Mouse (Mus musculus): ENCODE measurements around the gene Gm20388. TPM values are rescaled to one million over a fixed set of nuclear protein-coding genes. Genes with fewer than 3 reads are reported as not detected.

Gm20388 gene
- polyA plus RNA-seq, 1 experiment from 2014 or later, result 1.4 TPM

GRCm38 (mm10) chr8:123787254-123787897 is 3876.7 kb downstream of the Gm20388 start:
- Histone ChIP-seq H3K27ac (ENCODE audit: low read length) (no peak overlapping the region), H3K4me2 (ENCODE audit: low read depth, low read length) (peak overlapping the region; percentile 32), H3K27me3 (ENCODE audit: control insufficient read depth, insufficient read depth, low read depth, low read length) (no peaks in the 10 kb centered on the region), H3K4me1 (ENCODE audit: control insufficient read depth, low read depth, low read length) (no peaks in the 10 kb centered on the region; the same call in none of the 2 replicates), H3K36me3 (ENCODE audit: control insufficient read depth, insufficient read depth) (no peaks in the 10 kb centered on the region), H3K4me3 (ENCODE audit: low read depth, low read length) (peak overlapping the region; percentile 6; the same call in 1 of the 2 replicates), H3K9ac (ENCODE audit: low read depth, low read length) (no peak overlapping the region), H3K9me3 (replicated peaks; ENCODE audit: control insufficient read depth, low read length) (no peaks in the 10 kb centered on the region)
- ATAC-seq (ENCODE audit: low read depth), result no peak
- whole genome bisulfite sequencing (ENCODE audit: insufficient replicate concordance), result 23% methylated on average over 21 of the region's 21 CpGs

- no peaks in the 10 kb centered on the region for H3K9me3 ChIP-seq (replicated peaks; ENCODE audit: control insufficient read depth, low read length)
- no peak for ATAC-seq (ENCODE audit: low read depth)
- no peak overlapping the region for H3K9ac ChIP-seq (ENCODE audit: low read depth, low read length)
- H3K36me3 ChIP-seq (ENCODE audit: control insufficient read depth, insufficient read depth), result no peaks in the 10 kb centered on the region
- no peak overlapping the region for H3K4me2 ChIP-seq (ENCODE audit: low read depth, low read length)
- no peaks in the 10 kb centered on the region; the same call in none of the 2 replicates for H3K4me1 ChIP-seq (ENCODE audit: control insufficient read depth, low read depth, low read length)
- no peak overlapping the region for H3K27ac ChIP-seq (ENCODE audit: low read length)
- no peaks in the 10 kb centered on the region for H3K27me3 ChIP-seq (ENCODE audit: control insufficient read depth, insufficient read depth, low read depth, low read length)
- 52% methylated on average over 14 of the region's 14 CpGs for WGBS (ENCODE audit: insufficient replicate concordance)
- no peak overlapping the region for H3K4me3 ChIP-seq (ENCODE audit: low read depth, low read length)
Observed at GRCm38 (mm10) chr8:123788416-123789170, 3878.0 kb downstream of the Gm20388 start.

DNA sequence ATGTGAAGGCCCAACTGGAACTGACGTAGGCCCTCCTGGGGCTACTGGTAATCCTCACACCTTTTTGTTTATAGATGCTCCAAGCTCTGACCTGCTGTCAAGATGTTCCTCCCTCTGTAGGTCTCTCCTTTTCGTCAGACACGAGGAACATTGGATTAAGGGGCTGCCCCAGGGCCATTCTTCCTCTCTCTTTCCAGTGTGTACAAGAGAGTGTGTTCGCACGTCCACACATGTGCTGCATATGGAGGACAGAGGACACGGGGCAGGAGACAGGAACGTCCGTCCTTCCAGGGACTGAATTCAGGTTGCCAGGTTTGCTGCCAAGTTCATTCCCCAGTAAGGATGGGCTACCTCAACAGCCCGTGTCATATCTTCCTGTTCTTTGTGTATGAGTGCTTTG is 3878.8 kb downstream of the Gm20388 start:
- Histone ChIP-seq H3K27me3 (ENCODE audit: control insufficient read depth, insufficient read depth, low read depth, low read length) (no peaks in the 10 kb centered on the region), H3K27ac (ENCODE audit: low read length) (no peak overlapping the region), H3K4me1 (ENCODE audit: control insufficient read depth, low read depth, low read length) (no peaks in the 10 kb centered on the region), H3K9me3 (replicated peaks; ENCODE audit: control insufficient read depth, low read length) (no peaks in the 10 kb centered on the region), H3K36me3 (ENCODE audit: control insufficient read depth, insufficient read depth) (no peaks in the 10 kb centered on the region), H3K4me3 (ENCODE audit: low read depth, low read length) (no peak overlapping the region), H3K9ac (ENCODE audit: low read depth, low read length) (no peak overlapping the region), H3K4me2 (ENCODE audit: low read depth, low read length) (no peak overlapping the region)
- 60% methylated on average over 9 of the region's 9 CpGs for WGBS (ENCODE audit: insufficient replicate concordance)
- no peak for ATAC-seq (ENCODE audit: low read depth)

DNA sequence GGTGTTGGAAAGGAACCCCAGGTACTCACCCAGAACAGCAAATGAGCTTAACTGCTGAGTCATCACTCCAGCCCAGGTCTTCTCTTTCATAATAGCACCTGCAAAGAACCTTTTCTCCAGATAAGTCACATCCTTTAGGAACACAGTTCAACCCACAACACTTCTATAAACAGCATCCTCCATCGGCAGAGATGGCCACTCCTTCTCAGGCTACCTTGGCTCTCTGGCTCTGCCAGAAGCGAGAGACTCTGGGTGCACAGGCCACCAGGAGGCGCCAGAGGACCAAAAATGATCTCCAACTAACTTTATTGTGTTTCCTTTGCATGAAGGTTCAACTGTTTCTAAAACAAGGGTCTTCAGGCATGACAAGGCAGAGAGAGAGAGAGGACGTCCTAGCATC is 3879.3 kb downstream of the Gm20388 start:
- ATAC-seq (ENCODE audit: low read depth), result no peak
- Histone ChIP-seq H3K36me3 (ENCODE audit: control insufficient read depth, insufficient read depth) (no peaks in the 10 kb centered on the region), H3K9ac (ENCODE audit: low read depth, low read length) (no peak overlapping the region), H3K4me1 (ENCODE audit: control insufficient read depth, low read depth, low read length) (no peaks in the 10 kb centered on the region), H3K4me3 (ENCODE audit: low read depth, low read length) (no peak overlapping the region), H3K27ac (ENCODE audit: low read length) (no peak overlapping the region), H3K9me3 (replicated peaks; ENCODE audit: control insufficient read depth, low read length) (no peaks in the 10 kb centered on the region), H3K4me2 (ENCODE audit: low read depth, low read length) (no peak overlapping the region), H3K27me3 (ENCODE audit: control insufficient read depth, insufficient read depth, low read depth, low read length) (no peaks in the 10 kb centered on the region)
- WGBS (ENCODE audit: insufficient replicate concordance), result 2% methylated on average over 4 of the region's 4 CpGs

- no peak overlapping the region for H3K27ac ChIP-seq (ENCODE audit: low read length)
- no peaks in the 10 kb centered on the region for H3K9me3 ChIP-seq (replicated peaks; ENCODE audit: control insufficient read depth, low read length)
- H3K4me3 ChIP-seq (ENCODE audit: low read depth, low read length), result no peak overlapping the region
- 78% methylated on average over 16 of the region's 16 CpGs for WGBS (ENCODE audit: insufficient replicate concordance)
- no peak for ATAC-seq (ENCODE audit: low read depth)
- H3K4me1 ChIP-seq (ENCODE audit: control insufficient read depth, low read depth, low read length), result peaks cover 1% of the 10 kb centered on the region
- H3K27me3 ChIP-seq (ENCODE audit: control insufficient read depth, insufficient read depth, low read depth, low read length), result no peaks in the 10 kb centered on the region
- no peak overlapping the region for H3K9ac ChIP-seq (ENCODE audit: low read depth, low read length)
- no peak overlapping the region for H3K4me2 ChIP-seq (ENCODE audit: low read depth, low read length)
- H3K36me3 ChIP-seq (ENCODE audit: control insufficient read depth, insufficient read depth), result no peaks in the 10 kb centered on the region
Observed at GRCm38 (mm10) chr8:123791101-123791844, 3880.6 kb downstream of the Gm20388 start.

- H3K4me3 ChIP-seq (ENCODE audit: low read depth, low read length), result no peak overlapping the region
- H3K4me1 ChIP-seq (ENCODE audit: control insufficient read depth, low read depth, low read length), result peaks cover 7% of the 10 kb centered on the region
- H3K36me3 ChIP-seq (ENCODE audit: control insufficient read depth, insufficient read depth), result no peaks in the 10 kb centered on the region
- no peak overlapping the region for H3K4me2 ChIP-seq (ENCODE audit: low read depth, low read length)
- no peak overlapping the region for H3K9ac ChIP-seq (ENCODE audit: low read depth, low read length)
- no peak for ATAC-seq (ENCODE audit: low read depth)
- WGBS (ENCODE audit: insufficient replicate concordance), result 77% methylated on average over 7 of the region's 7 CpGs
- H3K27me3 ChIP-seq (ENCODE audit: control insufficient read depth, insufficient read depth, low read depth, low read length), result no peaks in the 10 kb centered on the region
- H3K9me3 ChIP-seq (replicated peaks; ENCODE audit: control insufficient read depth, low read length), result no peaks in the 10 kb centered on the region
- H3K27ac ChIP-seq (ENCODE audit: low read length), result no peak overlapping the region
Observed at GRCm38 (mm10) chr8:123791845-123792225, 3881.2 kb downstream of the Gm20388 start.

- H3K9me3 ChIP-seq (replicated peaks; ENCODE audit: control insufficient read depth, low read length), result no peaks in the 10 kb centered on the region
- WGBS (ENCODE audit: insufficient replicate concordance), result 37% methylated on average over 10 of the region's 10 CpGs
- H3K36me3 ChIP-seq (ENCODE audit: control insufficient read depth, insufficient read depth), result no peaks in the 10 kb centered on the region
- no peaks in the 10 kb centered on the region for H3K27me3 ChIP-seq (ENCODE audit: control insufficient read depth, insufficient read depth, low read depth, low read length)
- H3K4me2 ChIP-seq (ENCODE audit: low read depth, low read length), result no peak overlapping the region
- H3K4me1 ChIP-seq (ENCODE audit: control insufficient read depth, low read depth, low read length), result peaks cover 25% of the 10 kb centered on the region
- no peak overlapping the region for H3K9ac ChIP-seq (ENCODE audit: low read depth, low read length)
- no peak overlapping the region for H3K4me3 ChIP-seq (ENCODE audit: low read depth, low read length)
- ATAC-seq (ENCODE audit: low read depth), result no peak
- H3K27ac ChIP-seq (ENCODE audit: low read length), result no peak overlapping the region
Observed at GRCm38 (mm10) chr8:123793900-123794299, 3883.3 kb downstream of the Gm20388 start.

DNA sequence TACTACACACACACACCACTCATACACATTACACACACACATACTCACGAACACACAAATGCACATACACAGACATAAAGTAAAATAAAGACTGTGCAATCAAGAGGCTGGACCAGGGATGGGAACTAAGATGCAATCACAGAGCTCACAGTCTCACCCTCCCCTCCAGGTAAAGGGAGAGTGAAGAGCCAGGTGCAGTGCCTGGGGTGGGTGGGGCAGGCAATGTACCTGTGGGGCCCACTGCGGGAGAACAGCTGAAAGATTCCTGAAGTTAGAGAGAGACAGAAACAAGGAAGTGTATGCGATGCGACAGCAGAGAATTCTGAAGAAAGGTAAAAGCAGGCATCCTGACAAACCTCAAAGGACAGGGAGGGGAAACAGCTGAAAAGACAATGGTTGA is 3884.1 kb downstream of the Gm20388 start:
- Histone ChIP-seq H3K9ac (ENCODE audit: low read depth, low read length) (no peak overlapping the region), H3K4me1 (ENCODE audit: control insufficient read depth, low read depth, low read length) (peaks cover 31% of the 10 kb centered on the region), H3K27me3 (ENCODE audit: control insufficient read depth, insufficient read depth, low read depth, low read length) (no peaks in the 10 kb centered on the region), H3K9me3 (replicated peaks; ENCODE audit: control insufficient read depth, low read length) (no peaks in the 10 kb centered on the region), H3K36me3 (ENCODE audit: control insufficient read depth, insufficient read depth) (no peaks in the 10 kb centered on the region), H3K4me3 (ENCODE audit: low read depth, low read length) (no peak overlapping the region), H3K27ac (ENCODE audit: low read length) (no peak overlapping the region), H3K4me2 (ENCODE audit: low read depth, low read length) (no peak overlapping the region)
- no peak for ATAC-seq (ENCODE audit: low read depth)
- WGBS (ENCODE audit: insufficient replicate concordance), result 72% methylated on average over 4 of the region's 4 CpGs

GRCm38 (mm10) chr8:123796758-123797157 is 3886.1 kb downstream of the Gm20388 start:
- Histone ChIP-seq H3K4me1 (ENCODE audit: control insufficient read depth, low read depth, low read length) (peaks cover 39% of the 10 kb centered on the region), H3K4me2 (ENCODE audit: low read depth, low read length) (no peak overlapping the region), H3K27me3 (ENCODE audit: control insufficient read depth, insufficient read depth, low read depth, low read length) (no peaks in the 10 kb centered on the region), H3K9ac (ENCODE audit: low read depth, low read length) (no peak overlapping the region), H3K36me3 (ENCODE audit: control insufficient read depth, insufficient read depth) (no peaks in the 10 kb centered on the region), H3K27ac (ENCODE audit: low read length) (peak overlapping the region; percentile 75), H3K9me3 (replicated peaks; ENCODE audit: control insufficient read depth, low read length) (no peaks in the 10 kb centered on the region), H3K4me3 (ENCODE audit: low read depth, low read length) (no peak overlapping the region)
- 25% methylated on average over 4 of the region's 4 CpGs for WGBS (ENCODE audit: insufficient replicate concordance)
- ATAC-seq (ENCODE audit: low read depth), result peak; percentile 44

Data from liver, embryonic 16.5 days (tissue).